Mouse (Mus musculus) cerebellum, adult 2 months (tissue): ENCODE measurements around the gene Serpinh1.

Experiments
- CTCF ChIP-seq: fragments of 200-500 bp; IDR thresholded peaks from 2 replicates; pipeline ENCODE4 v1.5.1; 2011; ENCODE audit warnings: low read depth, mild to moderate bottlenecking, control low read depth, low read length, moderate library complexity, borderline replicate concordance; ENCODE audit not compliant: insufficient read depth
- POLR2A ChIP-seq: fragments of 200-500 bp; IDR thresholded peaks from 2 replicates; pipeline ENCODE4 v1.6.1; 2011; ENCODE audit warnings: low read length, control low read depth, borderline replicate concordance; ENCODE audit not compliant: insufficient read depth

GRCm38 (mm10) chr7:99352526-99353400 lies at the start of gene Serpinh1:
- TF ChIP-seq CTCF (no peak), POLR2A (no peak)
